Mouse (Mus musculus) neural tube, embryonic 12.5 days (tissue): Measurements from ENCODE around the gene Pank1. TPM values are rescaled to one million over a fixed set of nuclear protein-coding genes. Genes with fewer than 3 reads are reported as not detected.

Source experiments
- ATAC-seq: fragments of 200-750 bp; cut with Nextera tagmentation; 2 replicates; pipeline ENCODE4 v1.8.0; 2017; ENCODE audit warnings: low read depth, mild to moderate bottlenecking, moderate TSS enrichment, moderate library complexity; ENCODE audit not compliant: low FRiP score
- H3K27ac ChIP-seq: fragments of 300-500 bp; sonication (generic); 2 replicates; pipeline ENCODE4 v1.5.1; 2016
- H3K27me3 ChIP-seq: fragments of 300-500 bp; sonication (generic); replicated peaks from 2 replicates; pipeline ENCODE4 v1.6.1; 2016; ENCODE audit warnings: mild to moderate bottlenecking
- H3K36me3 ChIP-seq: fragments of 300-500 bp; sonication (generic); 2 replicates; pipeline ENCODE4 v1.6.1; 2016; ENCODE audit warnings: mild to moderate bottlenecking
- H3K4me1 ChIP-seq: fragments of 300-500 bp; sonication (generic); 2 replicates; pipeline ENCODE4 v1.6.1; 2016
- H3K4me2 ChIP-seq: fragments of 300-500 bp; sonication (generic); replicated peaks from 2 replicates; pipeline ENCODE4 v1.6.1; 2016; ENCODE audit warnings: mild to moderate bottlenecking
- H3K4me3 ChIP-seq: fragments of 300-500 bp; sonication (generic); 2 replicates; pipeline ENCODE4 v1.5.1; 2016
- H3K9ac ChIP-seq: fragments of 300-500 bp; sonication (generic); 2 replicates; pipeline ENCODE4 v1.6.1; 2016; ENCODE audit warnings: mild to moderate bottlenecking
- H3K9me3 ChIP-seq: fragments of 300-500 bp; sonication (generic); 2 replicates; pipeline ENCODE4 v1.6.1; 2016; ENCODE audit warnings: mild to moderate bottlenecking
- WGBS: fragments of 180-500 bp; shearing (Covaris S2); methylation state at CpG from one replicate; pipeline ENCODE4 v1.1.7; 2016; 5-methylcytosine and 5-hydroxymethylcytosine counted together
- polyA plus RNA-seq: library from polyadenylated mRNA; unstranded; fragments of >200 nt; fragmentation: Nextera tagmentation; extraction: Ambion mirVana; gene quantifications from 2 replicates; pipeline ENCODE4 v1.2.1, GENCODE M21; 2016

The Pank1 gene
- polyA plus RNA-seq = 9.2 and 9.9 TPM in 2 replicates

GRCm38 (mm10) chr19:34878603-34879541, at the start of gene Pank1:
TSS of gene Pank1 (minus strand) at chr19:34879455.
- H3K9me3 ChIP-seq = no peaks in the 10 kb centered on the region
- H3K4me3 ChIP-seq = peak within 1 kb of the TSS; percentile 89
- no peaks in the 10 kb centered on the region for H3K27me3 ChIP-seq
- H3K4me2 ChIP-seq = peak within 1 kb of the TSS; percentile 77
- H3K36me3 ChIP-seq = no peaks in the 10 kb centered on the region
- H3K9ac ChIP-seq = peak within 1 kb of the TSS; percentile 94
- H3K4me1 ChIP-seq = peaks cover 4% of the 10 kb centered on the region
- WGBS = under 1% methylated on average over 95 of the region's 96 CpGs
- peak within 1 kb of the TSS; percentile 96 for H3K27ac ChIP-seq
- peak; percentile 76 for ATAC-seq

- peaks cover 4% of the 10 kb centered on the region; the same call in 1 of the 2 replicates for H3K36me3 ChIP-seq
- peak overlapping the region; percentile 65 for H3K4me2 ChIP-seq
- WGBS = under 1% methylated on average over 9 of the region's 9 CpGs
- H3K27me3 ChIP-seq = no peaks in the 10 kb centered on the region
- no peak overlapping the region for H3K27ac ChIP-seq
- no peaks in the 10 kb centered on the region for H3K9me3 ChIP-seq
- ATAC-seq = no peak; the same call in 1 of the 2 replicates
- H3K4me3 ChIP-seq = peak overlapping the region; percentile 78
- peak overlapping the region; percentile 55; the same call in 1 of the 2 replicates for H3K9ac ChIP-seq
- no peaks in the 10 kb centered on the region for H3K4me1 ChIP-seq
These were observed 43.3 kb upstream of the Pank1 start for GRCm38 (mm10) chr19:34922603-34922963.

GRCm38 (mm10) chr19:34921652-34922602, 42.7 kb upstream of the Pank1 start, which contains the start of gene Kif20b:
TSS of gene Kif20b (plus strand) at chr19:34922361.
- no peaks in the 10 kb centered on the region for H3K4me1 ChIP-seq
- peak within 1 kb of the TSS; percentile 78 for H3K4me3 ChIP-seq
- peak; percentile 95 for ATAC-seq
- peaks cover 4% of the 10 kb centered on the region; the same call in 1 of the 2 replicates for H3K36me3 ChIP-seq
- no peaks in the 10 kb centered on the region for H3K27me3 ChIP-seq
- H3K4me2 ChIP-seq = peak within 1 kb of the TSS; percentile 65
- no peaks in the 10 kb centered on the region for H3K9me3 ChIP-seq
- peak within 1 kb of the TSS; percentile 55 for H3K9ac ChIP-seq
- H3K27ac ChIP-seq = no peak within 1 kb of the TSS; the same call in 1 of the 2 replicates
- under 1% methylated on average over 57 of the region's 57 CpGs for WGBS

- Histone ChIP-seq H3K9me3 (no peaks in the 10 kb centered on the region), H3K27ac (no peak overlapping the region), H3K36me3 (peaks cover 4% of the 10 kb centered on the region; the same call in 1 of the 2 replicates), H3K4me1 (no peaks in the 10 kb centered on the region), H3K9ac (no peak overlapping the region), H3K27me3 (no peaks in the 10 kb centered on the region), H3K4me3 (peak overlapping the region; percentile 78; the same call in 1 of the 2 replicates), H3K4me2 (peak overlapping the region; percentile 65)
- peak; percentile 8; the same call in 1 of the 2 replicates for ATAC-seq
- WGBS = 24% methylated on average over 7 of the region's 7 CpGs
These were observed 42.0 kb upstream of the Pank1 start for GRCm38 (mm10) chr19:34921253-34921651.

GRCm38 (mm10) chr19:34920531-34920930, 41.3 kb upstream of the Pank1 start:
- no peak overlapping the region for H3K4me3 ChIP-seq
- H3K4me2 ChIP-seq = no peak overlapping the region
- H3K4me1 ChIP-seq = no peaks in the 10 kb centered on the region
- no peak for ATAC-seq
- WGBS = 87% methylated on average over 3 of the region's 3 CpGs
- H3K9me3 ChIP-seq = no peaks in the 10 kb centered on the region
- H3K36me3 ChIP-seq = peaks cover 4% of the 10 kb centered on the region; the same call in 1 of the 2 replicates
- H3K27me3 ChIP-seq = no peaks in the 10 kb centered on the region
- H3K27ac ChIP-seq = no peak overlapping the region
- no peak overlapping the region for H3K9ac ChIP-seq

- no peak overlapping the region for H3K4me2 ChIP-seq
- H3K4me3 ChIP-seq = no peak overlapping the region
- WGBS = 94% methylated on average over 4 of the region's 4 CpGs
- no peaks in the 10 kb centered on the region for H3K27me3 ChIP-seq
- no peak overlapping the region for H3K27ac ChIP-seq
- ATAC-seq = no peak
- peaks cover 2% of the 10 kb centered on the region; the same call in 1 of the 2 replicates for H3K36me3 ChIP-seq
- H3K9me3 ChIP-seq = no peaks in the 10 kb centered on the region
- H3K9ac ChIP-seq = no peak overlapping the region
- no peaks in the 10 kb centered on the region for H3K4me1 ChIP-seq
These were observed 40.8 kb upstream of the Pank1 start for GRCm38 (mm10) chr19:34920066-34920465.

GRCm38 (mm10) chr19:34912366-34912765, 33.1 kb upstream of the Pank1 start:
- Histone ChIP-seq H3K36me3 (no peaks in the 10 kb centered on the region), H3K27me3 (no peaks in the 10 kb centered on the region)
- no peak for ATAC-seq

GRCm38 (mm10) chr19:34906772-34907171, 27.5 kb upstream of the Pank1 start:
- H3K9ac ChIP-seq = no peak overlapping the region
- WGBS = 83% methylated on average over 5 of the region's 5 CpGs
- no peaks in the 10 kb centered on the region for H3K36me3 ChIP-seq
- H3K4me2 ChIP-seq = no peak overlapping the region
- ATAC-seq = no peak
- no peaks in the 10 kb centered on the region for H3K4me1 ChIP-seq
- no peak overlapping the region for H3K4me3 ChIP-seq
- H3K9me3 ChIP-seq = no peaks in the 10 kb centered on the region
- H3K27ac ChIP-seq = no peak overlapping the region
- H3K27me3 ChIP-seq = no peaks in the 10 kb centered on the region

More at GRCm38 (mm10) chr19:34912366-34912765, 33.1 kb upstream of the Pank1 start:
- no peak overlapping the region for H3K4me3 ChIP-seq
- H3K4me1 ChIP-seq = no peaks in the 10 kb centered on the region
- no peaks in the 10 kb centered on the region for H3K9me3 ChIP-seq
- H3K9ac ChIP-seq = no peak overlapping the region
- H3K4me2 ChIP-seq = no peak overlapping the region
- H3K27ac ChIP-seq = no peak overlapping the region

- no peaks in the 10 kb centered on the region for H3K36me3 ChIP-seq
- 93% methylated on average over 7 of the region's 7 CpGs for whole genome bisulfite sequencing
- H3K4me2 ChIP-seq = no peak overlapping the region
- no peak for ATAC-seq
- H3K9ac ChIP-seq = no peak overlapping the region
- H3K9me3 ChIP-seq = no peaks in the 10 kb centered on the region
- H3K4me3 ChIP-seq = no peak overlapping the region
- H3K27ac ChIP-seq = no peak overlapping the region
- no peaks in the 10 kb centered on the region for H3K4me1 ChIP-seq
- no peaks in the 10 kb centered on the region for H3K27me3 ChIP-seq
These were observed 26.2 kb upstream of the Pank1 start for GRCm38 (mm10) chr19:34905424-34905823.

- 81% methylated on average over 5 of the region's 5 CpGs for WGBS
- H3K4me3 ChIP-seq = no peak overlapping the region
These were observed 24.8 kb upstream of the Pank1 start for GRCm38 (mm10) chr19:34904032-34904431.

GRCm38 (mm10) chr19:34901735-34902134, 22.5 kb upstream of the Pank1 start:
- Histone ChIP-seq H3K27me3 (no peaks in the 10 kb centered on the region), H3K9ac (no peak overlapping the region), H3K4me3 (no peak overlapping the region), H3K4me2 (no peak overlapping the region), H3K36me3 (no peaks in the 10 kb centered on the region), H3K4me1 (no peaks in the 10 kb centered on the region), H3K27ac (no peak overlapping the region), H3K9me3 (no peaks in the 10 kb centered on the region)
- 74% methylated on average over 2 of the region's 2 CpGs for WGBS
- no peak for ATAC-seq

More at GRCm38 (mm10) chr19:34904032-34904431, 24.8 kb upstream of the Pank1 start:
- no peak overlapping the region for H3K9ac ChIP-seq
- no peaks in the 10 kb centered on the region for H3K4me1 ChIP-seq
- H3K27ac ChIP-seq = no peak overlapping the region
- H3K36me3 ChIP-seq = no peaks in the 10 kb centered on the region
- no peak overlapping the region for H3K4me2 ChIP-seq
- no peak for ATAC-seq
- H3K9me3 ChIP-seq = no peaks in the 10 kb centered on the region
- no peaks in the 10 kb centered on the region for H3K27me3 ChIP-seq
